Mouse (Mus musculus) lung, postnatal 10 days (tissue): ENCODE data around the gene Kcnk6.

Experiments
- DNase-seq: peaks from one replicate; pipeline ENCODE4 v3.0.0; 2021

Kcnk6 gene

GRCm38 (mm10) chr7:29232247-29233013, at the start of gene Kcnk6:
Gene Kcnk6 (minus strand): TSS chr7:29232515.
- DNase-seq = peak; percentile 73

- peak; percentile 87 for DNase-seq
Measured at GRCm38 (mm10) chr7:29281201-29282073, 49.1 kb upstream of the Kcnk6 start, which contains the start of gene Spint2. Gene Spint2 (minus strand): TSS chr7:29281912.

- no peak for DNase-seq
Measured at GRCm38 (mm10) chr7:29280801-29281200, 48.5 kb upstream of the Kcnk6 start.

GRCm38 (mm10) chr7:29279924-29280323, 47.6 kb upstream of the Kcnk6 start:
- no peak for DNase-seq

- DNase-seq = no peak
Measured at GRCm38 (mm10) chr7:29279261-29279660, 46.9 kb upstream of the Kcnk6 start.

GRCm38 (mm10) chr7:29277510-29277909, 45.2 kb upstream of the Kcnk6 start:
- no peak for DNase-seq

- no peak for DNase-seq
Measured at GRCm38 (mm10) chr7:29276715-29277114, 44.4 kb upstream of the Kcnk6 start.

GRCm38 (mm10) chr7:29271687-29272465, 39.6 kb upstream of the Kcnk6 start:
- DNase-seq = peak; percentile 47

- DNase-seq = no peak
Measured at GRCm38 (mm10) chr7:29270445-29270844, 38.1 kb upstream of the Kcnk6 start.

GRCm38 (mm10) chr7:29266931-29267330, 34.6 kb upstream of the Kcnk6 start:
- no peak for DNase-seq

GRCm38 (mm10) chr7:29265636-29266035, 33.3 kb upstream of the Kcnk6 start:
- no peak for DNase-seq

GRCm38 (mm10) chr7:29263831-29264230, 31.5 kb upstream of the Kcnk6 start:
- no peak for DNase-seq

- DNase-seq = no peak
Measured at GRCm38 (mm10) chr7:29262151-29262550, 29.8 kb upstream of the Kcnk6 start.

- no peak for DNase-seq
Measured at GRCm38 (mm10) chr7:29259781-29260730, 27.7 kb upstream of the Kcnk6 start.

- peak; percentile 80 for DNase-seq
Measured at GRCm38 (mm10) chr7:29257368-29257767, 25.1 kb upstream of the Kcnk6 start.

- no peak for DNase-seq
Measured at GRCm38 (mm10) chr7:29255875-29256274, 23.6 kb upstream of the Kcnk6 start.

- no peak for DNase-seq
Measured at GRCm38 (mm10) chr7:29253842-29254241, 21.5 kb upstream of the Kcnk6 start.

- DNase-seq = no peak
Measured at GRCm38 (mm10) chr7:29251166-29251565, 18.9 kb upstream of the Kcnk6 start.

GRCm38 (mm10) chr7:29248261-29248841, 16.0 kb upstream of the Kcnk6 start, which contains the start of gene 2200002D01Rik:
Gene 2200002D01Rik (minus strand): TSS chr7:29248466.
- peak; percentile 66 for DNase-seq

- DNase-seq = peak; percentile 70
Measured at GRCm38 (mm10) chr7:29247706-29248105, 15.4 kb upstream of the Kcnk6 start.

GRCm38 (mm10) chr7:29247314-29247700, 15.0 kb upstream of the Kcnk6 start:
- peak; percentile 90 for DNase-seq
